In genomic region chr5:63967591-63968141, GRCm38 (mm10) we compare ENCODE assay signal across 7 mouse cellular contexts. TPM values are rescaled to one million over a fixed set of nuclear protein-coding genes. Genes with fewer than 3 reads are reported as not detected.
DNase-seq lines count a peak whose midpoint lies in the region; ATAC-seq and TF ChIP-seq lines count a peak whose summit lies in the region.

No protein-coding gene starts in this region.

- peak overlapping the region; percentile 66 to 83 (median 73) for H3K4me3 ChIP-seq in CH12.LX (replicated peaks in 1 of 3; ENCODE audit: low read depth in 2 of 3, low read length in 2 of 3, poor library complexity in 1 of 3)
- peak overlapping the region; percentile 66 for H3K4me3 ChIP-seq in hindbrain, embryonic 11.5 days (ENCODE audit: low read depth, low read length)
- peak overlapping the region; percentile 9; the same call in 1 of the 2 replicates for H3K4me3 ChIP-seq in olfactory bulb, adult 2 months (ENCODE audit: insufficient read depth, low read depth, low read length)

- DNase-seq in 416B (ENCODE audit: low read depth) (peak; percentile 86), CH12.LX (ENCODE audit: extremely low read depth) (no peak)
- peak; percentile 35 for DNase-seq in embryo, embryonic 9.5 days (ENCODE audit: extremely low spot score)
- peak; percentile 44 for DNase-seq in hindbrain, embryonic 11.5 days (ENCODE audit: low spot score)
- peak; percentile 17 to 55 for DNase-seq in lung, adult 18-20 months
- no peak for DNase-seq in gastrocnemius, postnatal 4 days (ENCODE audit: low spot score in 2 of 2)

- ATAC-seq in hindbrain, embryonic 11.5 days (ENCODE audit: low FRiP score): no peak

- peaks cover 8% of the 10 kb centered on the region for H3K27me3 ChIP-seq in CH12.LX (replicated peaks)
- no peaks in the 10 kb centered on the region for H3K27me3 ChIP-seq in hindbrain, embryonic 11.5 days (ENCODE audit: control insufficient read depth, insufficient read depth, low read length)

- no peak for TF ChIP-seq POLR2A in CH12.LX (IDR thresholded peaks at IDR 0.05; ENCODE audit: low read depth, low read length)
- no peak for TF ChIP-seq POLR2A in olfactory bulb, adult 2 months (IDR thresholded peaks at IDR 0.05; ENCODE audit: insufficient read depth, low read depth, low read length)

- peak overlapping the region; percentile 77 for H3K9ac ChIP-seq in CH12.LX (ENCODE audit: insufficient read depth, low read depth)
- H3K9ac ChIP-seq in hindbrain, embryonic 11.5 days (ENCODE audit: low read depth, low read length): peak overlapping the region; percentile 67

- H3K27ac ChIP-seq in CH12.LX (ENCODE audit: insufficient read depth, low read depth): no peak overlapping the region
- no peak overlapping the region for H3K27ac ChIP-seq in hindbrain, embryonic 11.5 days (ENCODE audit: low read depth, low read length)
- no peak overlapping the region for H3K27ac ChIP-seq in olfactory bulb, adult 2 months (ENCODE audit: insufficient read depth, low read depth, low read length)

- WGBS in hindbrain, embryonic 11.5 days: 5% methylated on average over 12 of the region's 12 CpGs
- WGBS in olfactory bulb, adult 2 months: 4% methylated on average over 12 of the region's 12 CpGs

- TF ChIP-seq RAD21 in CH12.LX (IDR thresholded peaks at IDR 0.05; ENCODE audit: low read depth, low read length): no peak

- H3K4me1 ChIP-seq in CH12.LX (ENCODE audit: control insufficient read depth in 1 of 2, insufficient read depth in 2 of 2): peaks cover 11 to 40% of the 10 kb centered on the region in 2 experiments
- no peaks in the 10 kb centered on the region; the same call in none of the 2 replicates for H3K4me1 ChIP-seq in hindbrain, embryonic 11.5 days (replicated peaks; ENCODE audit: control insufficient read depth, insufficient read depth, low read length)
- H3K4me1 ChIP-seq in olfactory bulb, adult 2 months (ENCODE audit: control insufficient read depth, insufficient read depth, low read length): no peaks in the 10 kb centered on the region

- dilution Hi-C loops in CH12.LX (cut with MboI; ENCODE audit: extremely low pct_ligation_motif_present, extremely low pct_unique_long_range_greater_than_20kb, low sequenced_read_pairs): no loop called here

- no peaks in the 10 kb centered on the region for H3K79me2 ChIP-seq in CH12.LX (replicated peaks; ENCODE audit: control insufficient read depth, extremely low read depth, insufficient read depth, poor library complexity, severe bottlenecking)

- H3K4me2 ChIP-seq in CH12.LX (ENCODE audit: insufficient read depth, low read depth, poor library complexity, severe bottlenecking): peak overlapping the region; percentile 82
- H3K4me2 ChIP-seq in hindbrain, embryonic 11.5 days (replicated peaks; ENCODE audit: low read depth, low read length): peak overlapping the region; percentile 69

- no peaks in the 10 kb centered on the region for H3K36me3 ChIP-seq in CH12.LX (replicated peaks in 1 of 2; ENCODE audit: control insufficient read depth in 1 of 2, insufficient read depth in 1 of 2, low read length in 1 of 2)
- H3K36me3 ChIP-seq in hindbrain, embryonic 11.5 days (ENCODE audit: control insufficient read depth, insufficient read depth, low read length): no peaks in the 10 kb centered on the region

- no peaks in the 10 kb centered on the region for H3K9me3 ChIP-seq in CH12.LX (replicated peaks; ENCODE audit: low read length)
- no peaks in the 10 kb centered on the region for H3K9me3 ChIP-seq in hindbrain, embryonic 11.5 days (ENCODE audit: control insufficient read depth, low read length)

- in situ Hi-C loops in CH12.LX (cut with MboI; ENCODE audit: low pct_ligation_motif_present, low pct_unique_long_range_greater_than_20kb, low sequenced_read_pairs): no loop called here

- no peak for TF ChIP-seq EP300 in CH12.LX (IDR thresholded peaks at IDR 0.05; ENCODE audit: low read length)

- TF ChIP-seq CTCF in CH12.LX (conservative IDR thresholded peaks at IDR 0.05 in 1 of 2, IDR thresholded peaks at IDR 0.05 in 1 of 2; ENCODE audit: low read depth in 2 of 2, low read length in 2 of 2): no peak
- TF ChIP-seq CTCF in olfactory bulb, adult 2 months (IDR thresholded peaks at IDR 0.05; ENCODE audit: insufficient read depth, low read depth, low read length): no peak

TF ChIP-seq in CH12.LX, 34 proteins besides CTCF, POLR2A, EP300 and RAD21:
- no peak for TF ChIP-seq KAT2A (IDR thresholded peaks at IDR 0.05; ENCODE audit: insufficient replicate concordance, low read length)
- peak; percentile 56; the same call in 1 of the 2 replicates for TF ChIP-seq ZNF384 (IDR thresholded peaks at IDR 0.05; ENCODE audit: low read depth, low read length)

RNA-seq across cellular contexts. Expression of gene Rell1, which starts 1.0 kb away (rescaled TPM):
- 1.0 and 1.5 TPM in 2 replicates for total RNA-seq in CH12.LX (2012; rRNA removed)
- total RNA-seq in CH12.LX (2014; rRNA removed): 1.4 TPM in 2 replicates
- polyA plus RNA-seq in CH12.LX (2012; ENCODE audit: insufficient read length, low read depth): 1.6 and 1.8 TPM in 2 replicates
- 10.2 and 10.8 TPM in 2 replicates for polyA plus RNA-seq in hindbrain, embryonic 11.5 days (2014; fragmentation: Nextera tagmentation; extraction: Ambion mirVana)
- not detected in 2 replicates for polyA plus RNA-seq in olfactory bulb, adult 2 months (2012; ENCODE audit: insufficient read depth, insufficient read length, low replicate concordance, missing spikeins)
- 10 to 100 TPM; 20.2 to 20.8 TPM for total RNA-seq in gastrocnemius, postnatal 4 days (2021)

Comparison
In these comparisons a context has a peak if more than half of its experiments do, and no peak if none do; other contexts are left out.
1. DNase-seq: peak in 416B (single experiment), embryo, embryonic 9.5 days (single experiment), hindbrain, embryonic 11.5 days (single experiment) and lung, adult 18-20 months (2 of 2); none in CH12.LX (single experiment) and gastrocnemius, postnatal 4 days (0 of 2).
2. H3K4me3 ChIP-seq: peak in every context shown above with its lines; median percentile 73 in CH12.LX; 66 in hindbrain, embryonic 11.5 days; 9 in olfactory bulb, adult 2 months.